Mouse (Mus musculus) C2C12 (cell line): ENCODE measurements around the gene Slc22a5.

Source experiments
- CTCF ChIP-seq: IDR thresholded peaks from one replicate; pipeline ENCODE4 v1.5.1; 2011; ENCODE audit not compliant: control insufficient read depth, insufficient read depth, insufficient read length
- FOSL1 ChIP-seq: IDR thresholded peaks from one replicate; pipeline ENCODE4 v1.8.0; 2011; ENCODE audit warnings: mild to moderate bottlenecking, low read length; ENCODE audit not compliant: poor library complexity, insufficient read depth, severe bottlenecking
- MAX ChIP-seq: IDR thresholded peaks from one replicate; pipeline ENCODE4 v1.6.1; 2011; ENCODE audit warnings: mild to moderate bottlenecking, control low read depth
- MYOD1 ChIP-seq: IDR thresholded peaks from one replicate; pipeline ENCODE4 v1.6.1; 2011; ENCODE audit warnings: low read depth; ENCODE audit not compliant: control insufficient read depth, insufficient read length
- MYOG ChIP-seq: IDR thresholded peaks from one replicate; pipeline ENCODE4 v1.6.1; 2011; ENCODE audit not compliant: control insufficient read depth, insufficient read length; ENCODE audit errors: extremely low read depth
- USF1 ChIP-seq: IDR thresholded peaks from one replicate; pipeline ENCODE4 v1.6.1; 2011; ENCODE audit warnings: low read depth, mild to moderate bottlenecking, control low read depth, moderate library complexity

GRCm38 (mm10) chr11:53839147-53839546 lies 52.3 kb downstream of the Slc22a5 start:
- TF ChIP-seq CTCF, result no peak
- TF ChIP-seq MYOD1, result no peak
- no peak for TF ChIP-seq MAX
- TF ChIP-seq FOSL1, result no peak
- no peak for TF ChIP-seq USF1
- no peak for TF ChIP-seq MYOG
